Mouse (Mus musculus) embryo, embryonic 11.5 days (tissue): ENCODE measurements around the gene Bcas3.

Experiments used
- DNase-seq: peaks from one replicate; pipeline ENCODE4 v3.0.0-alpha.2; 2012; ENCODE audit warnings: low read depth, low spot score

Gene Bcas3

DNA sequence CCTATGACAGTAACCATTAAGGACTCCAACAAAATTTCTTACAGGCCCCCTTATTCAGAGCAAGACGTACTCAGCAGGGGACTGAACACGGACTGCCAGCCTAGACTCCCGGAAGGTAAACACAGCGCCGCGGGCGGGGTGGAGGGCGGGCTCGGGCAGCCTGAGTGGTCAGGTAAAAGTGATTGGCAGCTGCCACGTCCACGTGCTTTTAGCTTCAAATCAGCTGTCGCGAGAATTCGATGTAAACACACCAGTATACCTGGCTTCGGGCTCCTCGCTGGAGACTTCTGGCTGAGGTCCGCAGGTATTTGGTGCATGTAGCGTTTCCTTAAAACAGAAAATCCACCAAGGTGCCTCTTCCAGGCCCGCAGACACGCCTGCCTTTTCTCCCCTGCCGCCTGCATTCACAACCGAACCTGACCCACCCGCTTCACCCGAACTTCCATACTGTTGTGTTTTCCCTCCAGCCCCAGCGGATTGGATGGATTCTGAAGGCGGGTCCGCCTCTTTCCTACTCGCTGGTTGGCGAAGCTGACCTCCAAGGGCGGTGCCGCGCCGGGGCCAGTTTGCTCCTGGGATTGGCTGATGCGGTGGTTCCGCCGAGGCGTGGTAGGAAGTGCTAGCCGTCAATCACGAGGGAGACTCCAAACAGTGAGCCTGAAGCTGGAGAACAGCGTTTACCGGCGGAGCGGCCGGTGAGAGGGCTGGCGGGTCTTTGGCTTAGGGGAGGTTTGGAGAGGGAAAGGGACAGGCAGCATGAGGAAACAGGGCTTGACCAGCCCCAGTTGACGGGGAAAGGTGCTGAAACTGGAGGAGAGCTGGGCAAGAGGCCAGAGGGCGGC lies at the start of gene Bcas3:
TSS of gene Bcas3 (plus strand) at position 629 of the 842 bp plus-strand sequence.
- peak; percentile 96 for DNase-seq

DNA sequence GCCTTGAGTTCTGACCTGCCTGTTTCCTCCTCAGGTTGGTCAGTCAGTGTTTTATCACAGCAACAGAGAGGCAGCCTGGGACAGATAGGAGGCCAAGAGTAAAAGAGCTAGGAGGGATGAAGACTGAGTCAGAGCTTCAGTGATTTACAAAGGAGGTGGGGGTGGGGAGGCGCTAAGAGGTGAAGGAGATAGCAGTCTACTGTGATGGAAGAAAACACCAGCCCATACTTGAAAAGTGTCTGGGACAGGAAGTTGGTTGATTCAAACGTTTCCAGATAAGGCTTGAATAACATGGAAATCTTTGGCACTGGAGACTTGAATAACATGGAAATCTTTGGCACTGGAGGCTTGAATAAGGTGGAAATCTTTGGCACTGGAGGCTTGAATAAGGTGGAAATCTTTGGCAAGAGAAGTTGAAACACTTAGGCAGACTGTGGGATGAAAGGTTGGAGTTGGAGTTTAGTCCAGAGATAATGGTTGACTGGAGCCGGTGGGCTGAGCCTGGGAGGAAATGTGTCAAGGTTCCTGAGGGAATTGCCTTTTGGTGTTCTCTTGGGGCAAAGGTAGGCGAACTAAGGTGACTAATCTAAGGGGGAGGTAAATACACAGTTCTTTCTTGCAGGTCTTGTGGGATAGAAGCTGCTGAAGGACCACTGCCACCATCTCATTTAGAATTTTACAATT lies 46.2 kb upstream of the Bcas3 start:
- DNase-seq, result no peak

DNA sequence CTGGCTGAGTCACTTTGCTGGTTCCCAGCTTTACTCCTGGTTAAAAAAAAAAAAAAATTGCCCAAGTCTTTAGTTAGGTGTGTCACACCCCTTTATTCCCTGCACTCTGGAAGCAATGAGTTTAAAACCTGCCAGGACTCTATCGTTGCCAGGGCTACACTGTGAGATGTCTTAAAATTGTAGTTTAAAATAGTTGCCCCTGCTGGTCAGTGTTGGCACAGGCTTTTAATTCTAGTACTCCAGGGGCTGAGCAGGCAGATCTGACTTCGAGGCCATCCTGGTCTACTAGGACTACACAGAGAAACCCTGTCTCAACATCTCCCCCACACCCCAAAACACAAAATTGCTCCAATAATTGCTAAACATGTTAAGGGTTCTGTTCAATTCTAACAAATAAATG lies 44.2 kb upstream of the Bcas3 start:
- DNase-seq, result no peak

DNA sequence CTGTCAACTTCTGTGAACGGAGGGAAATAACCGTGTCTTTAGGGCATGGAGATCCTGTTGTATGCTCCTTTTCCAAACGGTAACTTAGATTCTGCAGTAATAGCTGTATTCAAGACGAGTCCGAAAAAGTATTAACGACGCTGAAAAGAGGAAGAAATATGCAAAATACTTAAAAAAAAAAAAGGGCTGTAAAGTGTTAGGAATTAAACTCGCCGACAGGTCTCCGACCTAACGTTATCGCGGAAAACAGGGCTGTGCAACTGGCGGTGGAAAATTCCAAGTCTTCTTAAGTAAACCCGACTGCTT lies 42.6 kb upstream of the Bcas3 start:
- DNase-seq, result no peak

DNA sequence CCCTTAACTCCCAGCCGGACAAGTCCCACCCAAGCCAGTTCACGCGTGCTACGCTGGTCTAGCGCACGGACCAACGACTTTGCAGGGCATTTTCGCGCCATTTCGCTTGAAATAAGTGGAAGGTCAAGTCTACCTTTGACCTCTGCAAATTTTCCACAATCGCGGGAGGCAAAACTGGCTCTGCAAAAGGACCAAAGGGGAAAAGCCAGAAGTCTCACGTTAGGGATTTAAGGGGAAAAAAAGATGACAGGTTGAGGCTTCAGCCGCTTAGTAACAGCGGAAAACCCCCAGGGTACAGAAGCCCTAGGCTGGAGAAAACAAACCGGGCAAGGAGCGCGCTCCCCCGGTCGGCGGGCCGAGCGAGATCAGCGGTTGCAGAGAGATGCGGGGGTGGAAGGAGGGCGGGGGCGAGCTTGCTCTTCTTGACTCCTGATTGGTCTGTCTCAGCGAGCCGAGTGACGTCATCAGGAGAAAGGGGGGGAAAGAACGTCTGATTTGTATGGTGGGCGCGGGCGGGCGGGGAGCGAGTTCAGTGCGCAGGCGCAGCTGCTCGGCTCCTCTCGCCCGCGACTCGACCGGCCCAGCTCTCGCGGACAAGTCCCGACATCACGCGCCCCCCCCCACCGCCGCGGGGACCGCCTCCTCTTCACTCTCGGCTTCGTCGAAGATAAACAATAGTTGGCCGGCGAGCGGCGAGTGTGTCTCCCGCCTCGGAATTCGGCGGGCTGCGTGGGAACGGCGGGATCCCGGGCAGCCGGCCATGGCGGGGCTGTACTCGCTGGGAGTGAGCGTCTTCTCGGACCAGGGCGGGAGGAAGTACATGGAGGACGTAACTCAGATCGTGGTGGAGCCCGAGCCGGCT lies 42.0 kb upstream of the Bcas3 start, which contains the start of gene Ppm1d:
TSS of gene Ppm1d (plus strand) at position 532 of the 862 bp plus-strand sequence.
- DNase-seq, result peak; percentile 100

DNA sequence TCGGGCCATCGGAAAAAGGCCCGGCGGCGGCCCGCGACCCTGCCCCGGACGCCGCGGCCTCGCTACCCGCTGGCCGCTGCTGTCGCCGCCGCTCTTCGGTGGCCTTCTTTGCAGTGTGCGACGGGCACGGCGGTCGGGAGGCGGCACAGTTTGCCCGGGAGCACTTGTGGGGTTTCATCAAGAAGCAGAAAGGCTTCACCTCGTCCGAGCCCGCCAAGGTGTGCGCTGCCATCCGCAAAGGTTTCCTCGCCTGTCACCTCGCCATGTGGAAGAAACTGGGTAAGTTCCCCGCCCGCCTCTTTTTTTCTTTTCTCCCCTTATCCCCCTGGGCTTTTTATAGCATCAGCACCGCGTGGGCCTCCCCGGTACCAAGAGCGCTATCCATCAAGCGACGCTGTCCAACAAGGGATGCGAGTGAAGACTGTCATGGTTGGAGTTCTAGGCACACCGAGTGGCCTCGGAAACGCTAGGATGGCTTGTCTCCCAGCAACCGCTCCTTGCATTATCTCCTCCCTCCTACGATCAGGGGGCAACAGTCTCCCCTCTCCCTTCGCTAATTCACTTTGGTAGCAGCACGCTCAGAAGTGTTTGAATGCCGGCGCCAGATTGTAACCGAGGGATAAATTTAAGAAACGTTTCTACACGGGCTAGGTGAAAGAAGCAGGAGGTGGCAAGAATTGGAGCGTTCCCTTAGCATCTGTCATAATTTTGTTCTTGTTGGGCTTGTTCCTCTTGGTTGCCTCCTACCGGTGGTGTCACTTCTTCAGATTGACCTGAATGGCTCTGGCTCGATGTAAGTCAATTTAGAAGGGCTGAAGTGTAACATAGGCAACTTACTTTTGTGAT lies 41.1 kb upstream of the Bcas3 start:
- DNase-seq, result no peak

DNA sequence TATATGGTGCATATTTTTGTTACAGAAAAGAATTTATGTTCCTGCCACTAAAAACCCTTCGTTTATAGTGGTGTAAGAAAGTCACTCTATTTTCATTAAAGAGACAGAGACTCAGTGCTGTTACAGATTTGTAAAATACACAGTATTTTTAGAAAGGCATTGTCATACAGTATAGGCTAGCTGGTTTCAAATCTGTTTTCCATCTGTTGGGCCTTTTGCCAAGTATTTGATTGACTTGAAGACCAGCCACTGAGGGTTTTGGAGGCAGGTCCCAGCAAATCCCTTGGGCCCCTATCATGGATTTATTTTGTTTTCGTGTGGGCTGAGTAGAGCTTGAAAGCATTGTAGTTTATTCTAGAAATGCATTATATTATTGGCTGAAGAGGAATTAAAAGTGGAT lies 40.1 kb upstream of the Bcas3 start:
- DNase-seq, result peak; percentile 59

DNA sequence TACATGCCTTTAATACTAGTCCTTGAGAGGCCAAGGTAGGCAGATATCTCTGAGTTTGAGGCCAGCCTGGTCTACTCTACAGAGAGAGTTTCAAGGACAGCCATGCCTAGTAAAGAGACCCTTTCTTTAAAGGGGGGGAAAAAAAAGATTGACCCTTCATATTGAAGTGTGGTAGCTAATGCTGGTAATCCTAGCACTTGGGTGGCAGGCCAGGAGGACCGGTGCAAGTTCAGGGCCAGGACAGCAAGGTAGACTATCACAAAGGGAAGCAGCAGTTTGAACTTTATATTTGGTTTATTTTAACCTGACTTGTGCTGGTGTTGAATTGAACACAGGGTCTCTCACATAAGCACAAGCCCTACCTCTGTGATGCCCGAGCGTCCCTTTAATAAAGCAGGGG lies 39.6 kb upstream of the Bcas3 start:
- DNase-seq, result no peak

DNA sequence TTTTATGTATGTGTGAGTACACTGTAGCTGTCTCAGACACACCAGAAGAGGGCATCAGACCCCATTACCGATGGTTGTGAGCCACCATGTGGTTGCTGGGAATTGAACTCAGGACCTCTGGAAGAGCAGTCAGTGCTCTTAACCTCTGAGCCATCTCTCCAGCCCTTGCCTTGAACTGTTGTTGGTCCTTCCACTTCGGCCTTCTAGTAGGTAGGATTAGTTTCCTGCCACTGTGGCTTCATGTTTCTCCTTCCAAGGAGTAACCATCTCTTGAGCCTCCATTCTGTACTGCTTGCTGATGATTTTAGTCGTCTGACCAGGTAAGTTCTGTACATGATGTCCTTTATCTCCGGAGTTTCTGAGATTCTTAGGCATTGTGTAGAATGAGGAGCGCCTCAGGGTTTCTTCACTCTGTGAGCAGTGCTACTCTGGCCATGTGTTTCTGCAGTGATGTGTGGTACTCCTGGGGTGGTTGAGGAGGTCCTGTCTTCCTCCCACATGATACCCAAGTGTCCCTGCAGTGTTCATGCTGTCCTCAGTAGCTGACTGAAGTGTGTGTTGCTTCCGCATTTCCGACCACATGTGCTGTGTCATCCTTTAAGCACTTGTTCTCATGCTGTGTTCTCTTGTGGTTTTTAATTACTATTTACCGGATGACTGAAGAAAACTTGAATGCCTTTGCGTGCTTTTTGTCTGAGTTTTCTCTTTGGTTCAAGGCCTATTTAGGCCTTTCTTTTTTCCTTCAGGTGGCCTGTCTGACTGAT lies 29.2 kb upstream of the Bcas3 start:
- no peak for DNase-seq

DNA sequence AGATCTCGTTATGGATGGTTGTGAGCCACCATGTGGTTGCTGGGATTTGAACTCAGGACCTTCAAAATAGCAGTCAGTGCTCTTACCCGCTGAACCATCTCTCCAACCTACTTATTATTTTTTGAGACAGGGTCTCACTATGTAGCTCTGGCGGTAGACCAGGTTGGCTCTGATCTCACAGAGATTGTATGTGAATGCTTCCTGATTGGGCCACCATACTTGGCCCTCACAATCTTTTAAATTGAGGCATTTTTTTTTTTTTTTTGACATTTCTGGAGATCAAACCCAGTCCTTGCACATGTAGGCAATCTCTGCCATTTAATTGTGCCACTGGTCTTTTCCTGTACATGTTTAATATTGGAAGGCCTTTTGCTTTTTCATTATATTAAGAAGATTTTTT lies 24.2 kb upstream of the Bcas3 start:
- DNase-seq, result no peak

DNA sequence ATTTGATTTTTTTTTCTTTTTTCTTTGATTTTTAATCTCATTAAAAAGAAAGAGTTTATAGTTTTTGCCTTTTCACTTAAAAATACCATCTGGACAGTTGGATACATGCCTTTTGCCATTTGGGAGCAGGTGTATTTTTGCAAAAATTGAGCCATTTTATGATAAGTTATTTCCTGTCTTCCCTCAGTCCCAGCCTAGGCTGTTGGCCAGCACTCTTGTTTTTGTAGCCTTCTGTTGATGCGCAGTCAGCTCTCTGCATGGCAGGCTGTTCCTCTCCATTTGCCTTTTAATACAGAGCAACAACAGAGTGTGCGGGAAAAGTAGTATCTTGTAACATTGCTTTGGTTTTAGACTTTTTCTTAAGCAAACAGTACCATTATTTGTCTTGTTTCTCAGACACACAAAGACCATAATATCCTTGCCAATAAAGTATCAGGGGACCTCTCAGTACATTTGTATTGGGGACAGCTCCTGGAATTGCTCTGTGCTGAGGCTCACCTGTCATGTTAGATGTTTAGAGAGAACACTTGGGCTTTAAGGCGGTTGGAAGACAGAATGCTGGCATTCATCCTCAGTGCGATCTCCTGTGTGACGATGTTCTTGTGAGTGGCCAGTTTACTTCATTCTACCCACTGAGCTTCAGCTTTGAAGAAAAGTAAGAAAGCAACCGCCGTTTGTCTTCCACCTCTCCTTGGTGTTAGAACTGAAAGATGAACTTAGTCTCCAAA lies 23.6 kb upstream of the Bcas3 start:
- no peak for DNase-seq

DNA sequence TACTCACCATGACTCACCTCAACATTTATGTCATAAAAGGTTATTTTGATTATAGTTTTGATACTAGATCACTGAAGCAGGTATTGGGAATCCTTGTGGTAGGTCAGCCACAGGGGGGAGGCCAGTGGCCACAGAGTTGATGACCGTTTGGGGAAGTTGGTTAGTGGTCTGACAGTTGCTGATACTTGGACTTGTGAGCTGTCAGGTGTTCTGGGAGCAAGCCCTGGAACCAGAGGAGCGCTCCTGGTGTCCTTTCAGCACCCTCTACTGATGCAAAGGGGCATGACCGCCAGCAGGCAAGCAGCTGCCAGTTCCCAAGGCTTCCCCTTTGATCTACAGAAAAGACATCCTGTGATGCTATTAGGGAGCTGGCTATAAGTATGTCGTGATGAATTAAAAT lies 18.2 kb upstream of the Bcas3 start:
- DNase-seq, result no peak

DNA sequence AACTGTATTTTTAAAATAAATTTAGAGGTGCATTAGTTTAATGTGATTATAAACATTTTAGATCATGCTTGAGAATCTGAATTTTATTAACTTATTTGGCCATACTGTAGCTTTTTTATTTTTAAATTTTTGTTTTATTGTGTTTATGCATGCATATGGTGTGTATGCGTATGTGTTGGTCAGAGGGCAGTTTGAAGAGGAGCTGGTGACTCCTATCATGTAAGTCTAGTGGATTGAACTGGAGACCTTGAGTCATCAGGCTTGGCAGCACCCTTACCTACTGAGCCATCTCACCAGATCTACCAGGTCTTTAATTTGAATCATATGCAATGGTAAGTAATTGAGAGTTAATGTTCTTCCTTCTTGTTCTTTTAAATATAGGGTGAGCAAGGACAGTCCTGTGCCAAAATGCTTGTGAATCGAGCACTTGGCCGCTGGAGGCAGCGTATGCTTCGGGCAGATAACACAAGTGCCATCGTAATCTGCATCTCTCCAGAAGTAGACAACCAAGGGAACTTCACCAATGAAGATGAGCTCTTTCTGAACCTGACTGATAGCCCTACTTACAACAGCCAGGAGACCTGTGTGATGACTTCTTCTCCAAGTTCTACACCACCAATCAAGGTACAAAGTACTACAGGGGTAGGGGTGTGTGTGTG lies 13.7 kb upstream of the Bcas3 start:
- DNase-seq, result no peak

DNA sequence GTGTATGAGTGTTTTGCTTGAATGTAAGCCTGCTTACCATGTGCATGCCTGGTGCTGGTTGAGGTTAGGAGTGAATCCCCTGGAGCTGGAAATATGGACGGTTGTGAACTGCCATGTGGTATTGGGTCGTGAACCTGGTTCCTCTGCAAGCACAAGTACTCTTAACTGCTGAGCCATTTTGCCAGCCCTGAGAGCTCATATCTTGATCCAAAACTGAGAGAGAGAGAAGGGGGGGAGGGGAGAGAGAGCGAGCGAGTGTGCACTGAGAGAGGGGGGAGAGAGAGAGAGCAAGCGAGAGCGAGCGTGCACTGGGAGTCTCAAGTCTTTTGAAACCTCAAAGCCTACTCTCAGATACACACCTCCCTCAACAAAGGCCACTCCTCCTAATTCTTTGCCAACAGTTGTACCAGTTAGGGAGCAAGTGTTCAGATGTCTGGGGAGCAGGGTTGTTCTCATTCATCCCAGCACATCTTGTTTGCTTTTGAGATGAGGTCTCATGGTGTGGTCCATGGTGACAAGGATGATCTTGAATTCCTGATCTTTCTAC lies 12.8 kb upstream of the Bcas3 start:
- DNase-seq, result no peak

DNA sequence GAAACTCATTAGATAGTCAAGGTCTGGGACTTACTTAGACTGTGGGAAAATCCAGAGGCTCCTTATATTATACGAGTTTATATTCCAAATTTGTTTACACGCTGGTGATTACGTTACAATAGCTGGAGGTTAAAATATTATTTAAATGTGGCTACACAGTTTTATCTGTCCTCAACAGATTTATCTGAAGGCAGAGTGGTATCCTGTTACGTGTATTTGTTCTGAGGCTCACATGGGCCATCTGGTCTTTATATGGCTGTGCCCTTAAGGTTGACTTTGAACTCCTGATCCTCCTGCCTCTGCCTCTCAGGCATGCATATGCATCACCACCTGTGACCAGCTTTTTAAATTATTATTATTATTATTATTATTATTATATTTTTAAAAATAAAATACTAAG lies 852 bp downstream of the Bcas3 start:
- no peak for DNase-seq

DNA sequence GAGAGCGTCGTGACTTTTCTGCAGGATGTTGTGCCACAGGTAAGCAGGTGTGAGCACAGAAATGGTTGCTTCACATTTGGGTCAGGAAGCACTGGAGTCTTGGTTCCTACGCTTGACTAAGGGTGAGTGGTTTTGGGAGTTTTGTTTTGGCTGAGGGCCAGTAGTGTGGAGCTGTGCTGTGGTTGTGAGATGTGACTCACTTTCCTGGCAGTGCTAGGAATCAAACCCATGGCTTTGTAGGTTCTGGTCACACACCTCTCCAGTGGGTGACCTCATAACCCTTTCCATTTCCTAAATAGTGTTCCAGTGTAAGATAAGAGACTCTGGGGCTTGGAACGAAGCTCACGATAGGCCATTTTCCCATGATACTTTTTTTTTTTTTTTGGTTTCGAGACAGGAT lies 6.7 kb downstream of the Bcas3 start:
- DNase-seq, result no peak

DNA sequence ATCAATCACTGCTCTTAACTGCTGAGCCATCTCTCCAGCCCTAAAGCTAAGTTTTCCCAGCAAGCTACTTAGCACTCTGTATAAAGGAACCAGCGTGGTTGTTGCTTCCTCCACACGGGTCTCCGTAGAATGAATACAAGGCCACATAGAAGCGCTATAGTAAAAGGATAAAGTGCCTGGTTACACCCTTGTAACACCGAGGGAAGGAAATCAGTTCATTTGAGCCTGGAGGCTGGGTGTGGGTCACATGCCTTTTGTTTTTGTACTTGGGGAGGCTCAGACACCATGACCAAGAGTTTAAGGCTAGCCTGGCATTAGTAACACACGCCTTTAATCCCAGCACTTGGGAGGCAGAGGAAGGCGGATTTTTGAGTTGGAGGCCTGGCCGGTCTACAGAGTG lies 8.7 kb downstream of the Bcas3 start:
- no peak for DNase-seq

DNA sequence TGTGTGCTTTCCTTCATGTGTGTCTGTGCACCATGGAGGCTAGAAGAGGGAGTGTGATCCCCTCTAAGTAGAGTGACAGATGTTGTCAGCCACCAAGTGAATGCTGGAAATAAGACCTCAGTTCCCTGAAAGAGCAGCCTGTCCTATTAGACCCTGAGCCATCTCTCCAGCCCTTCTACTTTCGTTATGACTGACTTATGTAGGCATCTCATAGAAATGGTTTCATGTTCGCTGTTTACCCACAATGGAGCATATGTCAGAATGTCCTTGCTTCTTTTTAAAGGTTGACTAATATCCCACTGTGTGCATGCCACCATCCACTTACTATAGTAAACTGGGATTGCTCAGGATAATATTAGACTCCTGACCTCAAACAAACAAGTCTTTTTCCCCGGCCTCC lies 13.2 kb downstream of the Bcas3 start:
- DNase-seq, result no peak

DNA sequence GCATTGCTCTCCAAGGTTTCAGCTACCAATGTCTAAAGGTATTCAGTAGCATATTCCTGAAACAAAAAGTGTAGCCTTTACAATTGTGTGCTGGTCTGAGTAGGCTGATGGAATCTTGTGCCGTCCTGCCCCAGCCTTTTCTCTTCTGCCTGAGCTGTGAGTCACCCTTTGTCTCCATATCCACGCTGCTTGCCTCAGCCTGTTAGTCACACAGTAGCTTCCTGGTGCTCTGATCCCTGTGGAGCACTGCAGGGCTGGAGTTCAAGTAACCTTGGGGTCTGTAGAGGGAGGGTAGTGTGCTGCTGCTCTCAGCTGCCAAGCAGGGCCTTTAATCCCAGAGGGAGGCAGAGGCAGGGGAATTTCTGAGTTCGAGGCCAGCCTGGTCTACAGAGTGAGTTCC lies 14.9 kb downstream of the Bcas3 start:
- no peak for DNase-seq
